Mouse (Mus musculus) cerebellum, adult 8-10 months (tissue): ENCODE measurements around the gene Rnf10.
"Not testable (repeated sequence)": the region's sequence is repeated elsewhere in the genome, so short reads cannot be mapped to it uniquely, and the experiment has no call there.

ENCODE experiments used
- DNase-seq: peaks from one replicate; pipeline ENCODE4 v3.0.0; 2022

Gene Rnf10

DNA sequence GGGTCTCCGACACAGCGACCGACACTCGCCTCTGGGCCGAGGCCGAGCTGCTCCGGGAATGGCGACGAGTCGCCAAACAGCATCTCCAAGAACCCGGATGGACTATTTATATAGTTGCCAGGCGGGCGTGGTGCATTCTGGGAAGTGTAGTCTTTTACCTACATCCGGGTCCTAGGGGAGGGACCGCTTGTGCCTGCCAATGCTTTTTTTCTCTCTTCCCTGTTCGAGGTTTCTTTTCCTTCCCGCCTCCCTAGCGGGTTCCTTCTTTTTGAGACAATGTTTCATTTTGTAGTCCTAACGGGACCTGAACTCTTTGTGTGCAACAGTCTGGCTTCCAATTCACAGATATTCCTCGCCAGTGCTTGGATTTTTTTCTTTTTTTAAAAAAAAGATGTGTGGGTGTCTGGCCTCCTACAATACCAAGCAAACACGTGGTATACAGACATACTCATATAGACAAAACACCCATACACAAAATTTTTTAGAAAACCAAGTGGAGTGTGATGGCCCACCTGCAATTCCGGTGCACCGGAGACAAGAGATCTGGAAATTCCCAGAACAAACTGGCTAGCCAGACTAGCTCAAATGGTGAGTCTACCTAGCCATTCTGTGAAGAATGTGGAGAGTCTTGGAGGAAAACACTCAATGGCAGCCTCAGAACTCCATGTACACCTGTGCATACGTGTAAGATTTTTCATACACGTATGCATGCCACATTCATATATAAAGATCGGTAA, at the start of gene Rnf10:
Rnf10 (minus strand) TSS at position 87 of the 737 bp plus-strand sequence.
- DNase-seq = peak; percentile 99

DNA sequence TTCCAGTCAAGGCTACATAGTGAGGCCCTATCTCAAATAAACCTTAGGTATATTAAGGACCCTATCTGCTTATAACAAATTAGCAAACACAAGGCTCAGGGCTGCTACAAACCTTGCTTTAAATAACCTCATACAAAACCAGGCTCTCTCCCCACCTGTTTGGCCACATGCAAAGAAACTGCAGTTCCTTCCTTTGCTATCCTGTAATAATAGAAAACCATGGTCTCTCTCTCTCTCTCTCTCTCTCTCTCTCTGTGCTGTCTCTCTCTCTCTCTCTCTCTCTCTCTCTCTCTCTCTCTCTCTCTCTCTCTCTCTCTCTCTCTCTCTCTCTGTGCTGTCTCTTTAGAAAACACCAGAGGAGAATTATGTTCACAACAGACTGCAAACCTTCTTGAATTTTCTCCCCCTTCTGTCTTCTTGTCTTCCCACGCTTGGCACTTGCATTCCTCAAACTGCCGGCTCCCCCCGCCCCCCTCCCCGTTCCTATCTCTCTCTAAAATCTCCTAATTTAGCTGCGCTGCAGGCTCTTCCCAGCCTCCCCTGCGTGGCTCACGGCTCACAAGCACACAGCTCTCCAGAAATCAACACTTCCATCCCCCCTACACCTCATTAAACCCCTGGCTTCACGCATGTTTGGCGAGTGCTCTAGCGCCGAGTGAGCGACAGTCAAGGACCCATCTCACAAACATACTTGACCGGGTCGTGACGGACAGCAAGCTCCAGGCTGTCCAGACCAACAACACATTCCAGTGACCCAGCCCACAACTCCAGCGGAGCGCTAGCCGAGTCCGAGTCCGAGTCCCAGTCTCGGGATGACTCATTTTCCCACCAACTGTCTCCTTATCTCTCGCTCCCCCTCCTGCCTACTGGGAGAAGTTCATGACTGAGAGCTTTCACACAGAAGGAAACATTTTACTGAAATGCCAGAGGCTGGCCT, 46.6 kb upstream of the Rnf10 start:
- peak; percentile 79 for DNase-seq

DNA sequence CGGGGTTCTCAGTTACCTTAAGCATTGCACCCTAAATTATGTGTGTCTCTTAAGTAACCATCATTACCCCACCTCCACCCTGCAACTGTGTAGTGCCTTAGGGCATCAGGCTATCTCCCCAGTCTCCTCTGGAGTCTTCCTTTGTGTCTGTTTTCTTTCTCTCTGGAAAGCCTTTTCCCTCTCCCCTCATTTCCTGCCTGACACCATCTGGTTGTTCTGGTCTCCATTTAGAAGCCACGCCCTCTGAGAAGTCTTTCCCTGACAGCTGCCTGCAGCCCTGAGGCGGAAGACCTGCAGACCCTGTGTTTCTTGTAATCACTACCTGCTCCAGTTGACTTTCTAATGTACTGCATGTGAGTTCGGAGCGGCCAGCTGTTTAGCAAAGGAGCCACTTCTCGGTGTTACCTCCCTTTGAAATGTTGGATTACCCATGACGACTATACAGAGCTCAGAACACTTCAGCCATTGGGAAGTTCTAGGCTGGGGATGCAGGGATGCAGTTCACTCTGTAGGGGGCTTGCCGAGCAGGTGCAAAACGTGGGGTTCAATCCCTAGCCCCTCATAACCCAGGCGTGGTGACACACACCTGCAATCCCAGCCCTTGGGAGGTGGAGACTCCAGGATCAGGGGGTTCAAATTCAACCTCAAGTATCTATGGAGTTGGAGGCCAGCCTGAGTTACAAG, 45.1 kb upstream of the Rnf10 start:
- DNase-seq = no peak

DNA sequence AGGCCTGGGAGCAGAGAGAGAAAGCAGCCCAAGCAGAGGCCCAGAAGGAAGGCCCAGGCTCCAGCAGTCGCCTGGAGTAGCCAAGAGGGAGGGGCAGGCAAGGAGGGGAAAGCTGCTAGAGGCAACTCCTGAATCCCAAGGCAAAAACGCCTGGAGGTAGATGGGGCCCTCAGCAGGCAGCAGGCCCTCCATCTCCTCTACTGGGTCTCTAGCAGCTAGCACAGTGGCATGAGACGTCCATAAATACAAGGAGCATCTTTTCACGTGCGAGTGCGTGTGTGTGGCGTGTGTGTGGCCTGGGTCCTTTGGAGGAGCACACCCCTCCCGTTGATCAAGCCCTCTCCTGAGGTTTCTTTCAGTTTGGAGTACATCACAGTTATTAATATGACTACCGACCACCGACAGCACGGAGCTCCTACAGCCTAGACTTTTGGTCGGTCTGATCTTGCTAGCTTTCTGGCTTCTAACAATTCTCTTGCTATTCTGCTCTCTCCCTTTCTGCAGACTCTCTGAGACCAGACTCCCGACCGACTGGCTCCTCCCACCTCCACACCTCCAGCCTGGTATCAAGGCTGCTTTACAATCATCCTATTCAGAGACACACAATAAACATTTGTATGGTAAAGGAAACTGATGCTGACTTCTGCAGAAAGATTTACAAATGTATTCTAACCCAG, 44.4 kb upstream of the Rnf10 start:
- no peak for DNase-seq

DNA sequence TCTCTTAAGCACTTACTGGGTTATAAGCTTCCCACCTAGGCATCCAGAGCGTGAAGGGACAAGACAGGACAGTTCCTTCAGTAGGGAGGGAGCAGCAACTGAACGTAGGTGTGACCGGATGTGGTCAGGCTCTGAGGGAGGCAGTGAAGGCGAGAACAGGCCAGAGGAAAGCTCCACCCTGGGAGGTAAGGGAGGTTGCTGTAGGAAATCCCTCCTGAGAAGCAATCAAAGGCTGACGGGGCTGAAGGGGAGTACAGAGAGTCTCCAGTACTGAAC, 40.9 kb upstream of the Rnf10 start:
- DNase-seq = no peak

DNA sequence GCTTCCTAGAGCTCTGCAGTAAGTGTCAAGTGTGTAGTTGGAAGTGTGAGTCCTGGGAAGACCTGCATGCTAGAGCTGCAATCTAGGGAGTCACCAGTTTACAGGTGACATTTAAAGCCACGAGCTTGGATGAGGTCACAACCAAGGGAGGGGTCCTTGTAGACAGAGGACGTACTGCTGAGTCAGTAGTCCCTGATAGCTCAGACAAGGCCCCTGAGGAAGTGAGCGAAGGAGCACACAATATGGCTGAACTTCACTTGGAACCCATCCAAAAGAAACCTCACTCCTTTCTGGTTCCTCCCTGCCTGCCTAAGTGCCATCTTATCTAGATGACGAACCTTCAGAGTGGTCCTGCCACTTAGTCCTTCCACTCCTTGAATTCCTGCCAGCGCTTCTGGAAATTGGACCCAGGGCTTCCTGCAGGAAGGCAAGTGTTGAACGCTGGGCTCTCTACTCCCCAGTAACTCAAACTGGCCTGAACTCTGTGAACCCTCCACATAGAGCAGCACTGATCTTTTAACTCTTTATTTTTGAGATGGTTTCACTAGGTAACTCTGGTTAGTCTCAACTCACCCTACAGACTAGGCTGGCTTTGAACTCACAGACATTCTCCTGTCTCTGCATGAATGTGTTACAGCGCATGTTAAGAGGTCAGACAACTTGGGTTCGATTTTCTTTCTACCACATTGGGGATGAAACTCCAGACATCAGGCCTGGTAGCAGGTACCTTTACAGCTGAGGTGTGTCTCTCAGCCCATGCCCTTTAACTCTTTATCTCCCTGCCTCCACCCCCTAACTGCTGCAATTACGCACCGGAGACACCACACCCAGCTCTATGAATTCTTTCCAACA, 40.3 kb upstream of the Rnf10 start:
- DNase-seq = no peak

DNA sequence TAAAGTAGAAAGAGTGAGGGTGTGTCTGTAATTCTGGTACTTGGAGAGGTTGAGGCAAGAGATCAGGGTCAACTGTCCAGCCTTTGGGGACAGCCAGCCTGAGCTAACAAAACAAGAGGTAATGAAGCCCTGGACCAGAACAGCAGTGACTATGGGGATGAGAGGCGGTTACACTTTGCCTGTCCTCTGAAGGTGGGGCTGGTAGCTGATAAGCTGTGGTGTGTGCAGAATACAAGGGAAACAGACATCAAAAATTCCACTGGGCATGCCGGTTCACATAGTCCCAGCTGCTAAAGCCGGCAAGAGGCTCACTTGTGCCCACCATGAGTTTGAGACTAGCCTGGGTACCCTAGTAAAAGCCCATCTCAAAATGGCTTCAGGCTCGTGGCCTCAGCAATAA, 39.7 kb upstream of the Rnf10 start:
- DNase-seq = no peak

DNA sequence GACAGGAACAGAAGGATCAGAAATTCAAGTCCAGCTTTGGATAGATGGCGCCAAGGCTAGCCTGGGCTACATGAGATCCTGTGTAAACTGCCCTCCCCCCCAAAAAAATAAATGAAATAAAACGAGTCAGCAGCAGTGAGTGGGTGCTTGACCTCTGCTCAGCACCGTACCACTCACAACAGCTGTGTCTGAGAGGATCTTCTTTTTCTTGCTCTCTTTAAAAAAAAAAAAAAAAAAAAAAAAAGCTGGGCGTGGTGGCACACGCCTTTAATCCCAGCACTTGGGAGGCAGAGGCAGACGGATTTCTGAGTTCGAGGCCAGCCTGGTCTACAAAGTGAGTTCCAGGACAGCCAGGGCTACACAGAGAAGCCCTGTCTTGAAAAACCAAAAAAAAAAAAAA, 29.5 kb upstream of the Rnf10 start:
- not testable (repeated sequence) for DNase-seq

DNA sequence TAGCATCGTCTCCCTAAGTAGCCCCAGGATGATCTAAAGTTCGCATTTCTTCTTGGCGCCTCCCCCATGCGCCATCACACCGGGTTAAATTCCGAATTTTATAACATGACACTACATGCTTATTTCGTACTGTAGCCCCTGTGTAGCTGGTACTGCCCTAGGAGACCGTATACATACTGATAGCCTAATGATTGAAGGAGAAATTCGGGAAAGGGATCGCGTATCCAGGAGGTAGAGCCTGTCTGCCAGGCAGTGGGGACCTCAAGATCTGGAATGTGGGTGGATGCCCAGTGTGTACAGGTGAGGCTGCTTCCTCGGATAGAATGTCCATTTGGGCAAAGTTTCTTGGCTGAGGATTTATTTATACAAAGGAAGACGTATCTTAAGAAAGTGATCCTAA, 28.9 kb upstream of the Rnf10 start:
- DNase-seq = no peak

DNA sequence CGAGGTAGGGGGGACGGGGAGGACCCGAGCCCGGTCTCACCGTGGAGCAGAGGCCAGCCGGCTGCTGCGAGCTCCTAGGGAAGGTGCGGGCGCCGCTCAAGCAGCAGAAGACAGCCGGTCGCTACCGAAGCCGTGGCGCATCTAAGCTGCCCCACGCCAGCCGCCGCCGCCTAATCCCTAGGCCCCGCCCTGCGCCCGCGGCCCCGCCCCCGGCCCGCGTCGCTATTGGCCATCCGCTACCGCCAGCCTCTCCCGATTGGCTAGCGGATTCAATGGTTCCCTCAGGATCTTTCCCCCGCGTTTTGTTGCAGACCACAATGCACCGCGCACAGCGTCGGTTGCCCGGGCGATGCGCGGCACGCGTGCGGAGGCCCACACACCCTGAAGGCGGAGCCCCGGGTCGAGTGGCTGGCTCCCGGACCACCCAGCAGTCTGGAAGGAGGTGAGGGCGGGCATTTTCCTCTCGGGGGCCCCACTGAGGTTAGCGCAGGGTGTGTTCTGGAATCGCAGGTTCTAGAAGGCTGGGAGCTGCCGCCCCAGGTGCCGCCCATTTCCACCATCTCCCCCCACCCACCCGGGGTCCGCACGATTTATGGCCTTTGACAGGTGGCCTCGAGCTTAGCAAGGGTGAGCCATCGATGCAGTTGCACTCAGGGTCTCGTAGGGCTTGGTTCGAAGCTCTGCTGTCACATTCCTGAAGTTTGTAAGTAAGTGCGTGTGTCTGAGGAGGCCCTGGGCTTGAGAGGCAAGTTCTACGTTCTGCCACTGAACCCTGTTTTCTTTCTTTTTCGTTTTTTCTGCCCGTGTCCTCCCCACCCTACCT, 28.3 kb upstream of the Rnf10 start, which contains the start of gene Dynll1:
Dynll1 (minus strand) TSS at position 208 of the 823 bp plus-strand sequence.
- DNase-seq = peak; percentile 100

DNA sequence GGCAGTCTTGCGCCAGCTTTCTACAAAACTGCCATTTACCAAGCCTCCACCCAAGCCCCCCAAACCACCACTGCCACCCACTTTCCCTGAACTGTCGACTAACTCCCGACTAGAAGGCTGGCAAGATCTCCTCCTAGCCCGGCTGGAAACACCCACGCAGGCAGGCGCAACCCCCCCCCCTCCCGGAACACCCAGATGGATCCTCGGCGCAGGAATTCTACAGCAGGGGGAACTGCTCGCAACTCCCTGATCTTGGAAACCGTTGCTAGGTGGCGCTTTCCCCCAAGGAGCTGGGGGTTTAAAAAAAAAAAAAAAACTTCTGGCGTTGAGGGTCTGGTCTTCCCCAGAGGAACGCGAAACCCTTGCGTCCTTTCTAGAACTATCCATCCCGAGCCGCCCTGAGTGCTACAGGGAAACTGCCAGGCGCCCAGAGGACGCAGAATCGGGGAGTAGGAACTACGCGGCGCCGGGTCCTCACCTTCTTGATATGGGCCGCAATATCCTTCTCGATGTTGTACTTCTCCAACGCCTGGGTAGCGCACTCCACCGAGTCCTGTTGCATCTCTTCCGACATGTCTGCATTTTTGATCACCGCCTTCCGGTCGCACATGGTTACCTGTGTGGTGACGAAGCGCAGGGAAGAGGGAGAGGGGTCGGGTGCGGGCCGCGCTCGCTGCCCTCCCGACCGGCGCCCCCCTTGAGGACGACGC, 27.5 kb upstream of the Rnf10 start:
- peak; percentile 62 for DNase-seq

DNA sequence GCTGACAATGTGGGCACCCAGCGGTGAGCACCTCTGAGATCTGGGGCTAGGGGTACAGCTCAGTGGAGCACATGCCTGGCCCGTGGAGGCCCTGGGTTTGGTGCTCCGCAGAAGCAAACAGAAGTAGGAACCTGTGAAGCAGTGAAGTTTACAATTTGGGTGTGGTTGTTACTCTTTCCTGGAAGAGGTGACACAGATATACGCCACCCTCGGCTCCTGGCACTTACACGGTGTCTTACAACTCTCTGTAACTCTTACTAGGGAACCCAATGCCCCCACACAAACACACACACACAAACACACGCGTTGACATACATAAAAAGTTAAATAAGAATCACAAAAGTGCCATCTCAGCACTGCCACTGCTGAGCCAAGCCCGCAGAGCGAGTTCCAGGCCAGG, 23.6 kb upstream of the Rnf10 start:
- DNase-seq = no peak

DNA sequence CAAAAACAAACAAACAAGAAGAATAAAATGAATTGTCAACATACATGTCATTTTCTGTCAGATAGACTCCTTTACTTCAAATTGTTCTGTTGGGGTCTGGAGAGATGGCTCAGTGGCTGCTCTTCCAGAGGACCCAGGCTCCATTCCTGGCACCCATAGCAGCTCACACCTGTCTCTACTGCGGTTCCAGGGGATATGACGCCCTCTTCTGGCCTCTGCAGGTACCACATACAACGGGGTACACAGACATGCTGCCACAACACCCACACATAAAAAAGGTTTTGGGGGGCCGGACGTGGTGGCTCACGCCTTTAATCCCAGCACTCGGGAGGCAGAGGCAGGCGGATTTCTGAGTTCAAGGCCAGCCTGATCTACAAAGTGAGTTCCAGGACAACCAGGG, 21.5 kb upstream of the Rnf10 start:
- no peak for DNase-seq

DNA sequence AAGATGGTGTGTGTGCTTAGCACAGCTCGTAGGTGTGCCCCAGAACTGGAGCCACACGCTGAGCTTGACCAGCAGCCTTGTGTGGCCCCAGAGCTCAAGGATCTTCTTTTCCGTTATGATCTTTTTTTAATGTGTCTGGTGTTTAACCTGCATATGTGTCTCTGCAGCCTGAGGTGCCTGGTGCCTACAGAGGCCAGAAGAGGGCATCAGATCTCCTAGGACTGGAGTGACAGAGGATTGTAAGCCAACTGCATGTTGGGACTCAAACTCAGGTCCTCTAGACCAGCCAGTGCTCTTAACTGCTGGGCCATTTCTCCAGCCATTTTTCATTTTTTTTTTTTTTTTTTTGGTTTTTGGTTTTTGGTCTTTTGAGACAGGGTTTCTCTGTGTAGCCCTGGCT, 12.0 kb upstream of the Rnf10 start:
- no peak for DNase-seq

DNA sequence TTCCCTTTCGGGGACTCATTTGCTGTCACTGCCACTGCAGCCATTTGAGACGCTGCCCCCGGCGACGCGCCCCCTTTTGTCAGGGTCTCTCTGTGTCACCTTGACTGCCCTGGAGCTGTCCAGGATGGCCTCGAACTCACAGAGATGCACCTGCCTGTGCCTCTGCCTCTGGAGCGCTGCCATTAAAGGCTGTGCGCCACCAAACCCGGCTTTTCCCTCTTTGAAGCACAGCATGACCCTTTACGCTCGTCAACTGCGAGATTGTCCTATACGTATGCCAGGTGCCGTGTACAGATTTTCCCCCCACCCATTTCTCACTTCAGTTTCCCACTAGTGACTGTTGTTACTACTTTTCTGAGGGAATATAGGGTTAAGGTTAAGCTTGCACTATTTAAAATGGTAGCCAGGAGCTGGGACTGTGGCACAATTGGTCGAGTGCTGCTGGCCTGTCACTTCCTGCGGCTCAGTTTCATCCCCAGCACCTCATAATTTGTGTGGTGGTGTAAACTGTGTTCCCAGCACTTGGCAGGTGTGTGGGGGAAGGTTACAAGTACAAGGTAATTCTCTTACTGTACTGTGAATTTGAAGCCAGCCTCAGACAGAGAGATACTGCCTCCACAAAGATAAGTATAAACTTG, 7.5 kb upstream of the Rnf10 start:
- DNase-seq = peak; percentile 43

DNA sequence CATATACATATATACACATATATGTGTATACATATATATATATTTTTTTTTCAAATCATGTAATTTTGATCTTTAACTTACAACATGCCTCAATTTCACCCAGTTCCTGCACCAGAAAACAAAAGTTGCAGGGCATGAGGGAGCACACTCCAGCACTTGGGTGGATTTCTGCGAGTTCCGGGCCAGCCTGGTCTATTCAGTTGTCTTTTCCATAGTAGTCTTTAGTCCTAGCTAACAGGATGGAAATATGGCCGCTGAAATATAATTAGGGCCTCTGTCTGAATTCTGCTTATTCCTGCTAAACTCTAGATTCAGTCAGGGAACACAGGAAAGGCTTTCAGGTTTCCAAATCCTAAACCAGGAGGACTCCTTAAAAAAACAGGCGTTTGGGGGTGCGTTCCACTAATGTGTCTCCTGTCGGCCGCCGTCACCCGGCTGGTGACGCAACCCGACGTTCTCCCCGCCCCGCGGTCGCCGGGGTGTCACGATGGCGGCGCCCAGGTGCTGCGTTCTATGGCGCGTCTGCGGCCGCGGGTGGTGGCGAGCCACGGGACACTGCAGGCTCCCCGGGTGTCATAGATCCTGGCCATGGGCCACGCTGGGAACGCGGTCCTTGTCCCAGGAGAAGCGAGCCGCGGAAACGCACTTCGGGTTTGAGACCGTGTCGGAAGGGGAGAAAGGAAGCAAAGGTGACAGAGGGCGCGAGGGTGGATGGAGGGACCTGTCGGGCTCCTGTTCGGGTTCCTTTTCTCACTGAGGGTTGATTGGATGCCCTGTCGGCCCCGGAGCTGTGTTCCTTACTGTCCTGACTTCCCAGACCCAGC, 6.7 kb upstream of the Rnf10 start, which contains the start of gene Coq5:
Coq5 (plus strand) TSS at position 441 of the 824 bp plus-strand sequence.
- peak; percentile 90 for DNase-seq

DNA sequence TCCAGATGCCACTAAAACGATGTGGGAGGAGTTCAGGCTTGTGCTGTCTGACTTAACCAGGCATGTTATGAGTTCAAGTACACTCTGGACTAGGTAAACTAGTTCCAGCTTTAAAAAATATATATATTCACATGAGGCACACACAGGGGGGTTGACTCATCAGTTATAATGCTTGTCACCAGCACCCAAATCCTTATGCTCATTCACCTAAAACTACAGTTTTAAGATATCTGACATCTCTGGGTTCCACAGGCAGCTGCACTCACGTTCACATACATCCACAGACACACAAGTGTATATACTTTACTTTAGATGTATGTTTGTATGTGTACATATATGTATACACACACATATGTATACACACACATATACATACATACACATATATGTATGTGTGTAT, 6.1 kb upstream of the Rnf10 start:
- DNase-seq = no peak

DNA sequence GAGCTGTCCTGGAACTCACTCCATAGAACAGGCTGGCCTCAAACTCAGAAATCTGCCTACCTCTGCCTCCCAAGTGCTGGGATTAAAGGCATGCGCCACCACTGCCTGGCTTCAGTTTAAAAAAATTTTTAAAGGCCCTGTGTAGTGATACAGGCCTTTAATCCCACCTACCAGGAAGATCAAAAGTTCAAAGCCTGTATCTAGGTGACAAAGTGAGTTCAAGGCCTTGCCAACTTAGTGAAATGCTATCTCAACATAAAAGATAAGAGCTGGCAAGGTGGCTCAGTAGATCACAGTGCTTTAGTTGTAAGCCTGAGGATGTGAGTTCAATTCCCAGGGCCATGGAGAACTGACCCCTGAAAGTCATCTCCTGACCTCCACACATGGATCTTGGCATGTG, 5.4 kb upstream of the Rnf10 start:
- DNase-seq = no peak

DNA sequence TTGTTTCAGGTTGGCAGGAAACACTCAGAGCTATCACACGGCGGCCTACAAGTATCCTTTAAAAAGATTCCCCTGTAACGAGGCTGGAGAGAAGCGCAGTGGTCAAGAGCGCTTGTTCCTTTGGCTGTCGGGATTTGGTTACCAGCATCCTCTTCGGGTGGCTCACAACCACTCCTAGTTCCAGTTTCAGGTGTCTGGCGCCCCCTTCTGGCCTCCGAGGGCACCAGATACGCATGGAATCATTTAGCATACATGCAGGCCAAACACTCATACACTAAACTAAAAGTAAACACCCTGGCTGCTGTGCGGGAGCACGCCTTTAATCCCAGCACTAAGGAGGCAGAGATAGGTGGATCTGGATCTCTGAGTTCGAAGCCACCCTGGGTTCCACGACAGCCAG, 3.3 kb upstream of the Rnf10 start:
- no peak for DNase-seq
